Mouse (Mus musculus): Measurements from ENCODE around the gene Ddx27.

DNA sequence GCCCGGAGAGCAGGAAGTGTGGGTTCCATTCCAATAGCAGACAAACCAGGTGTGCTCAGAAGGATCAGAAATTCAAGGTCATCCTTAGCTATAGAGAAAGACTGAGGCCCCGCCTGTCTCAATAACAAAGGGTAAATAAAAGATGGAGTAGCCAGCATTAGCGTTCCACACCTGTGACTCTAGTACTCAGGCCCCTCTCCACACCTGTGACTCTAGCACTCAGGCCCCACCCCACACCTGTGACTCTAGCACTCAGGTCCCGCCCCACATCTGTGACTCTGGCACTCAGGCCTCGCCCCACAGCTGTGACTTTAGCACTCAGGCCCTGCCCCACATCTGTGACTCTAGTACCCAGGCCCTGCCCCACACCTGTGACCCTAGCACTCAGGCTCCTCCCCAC, 59.6 kb downstream of the Ddx27 start:
- no peak for TF ChIP-seq CTCF (IDR thresholded peaks at IDR 0.05; ENCODE audit: insufficient read depth, low read length)
- TF ChIP-seq POLR2A (IDR thresholded peaks at IDR 0.05; ENCODE audit: borderline replicate concordance, extremely low read depth, low read depth, low read length) = no peak
